Mouse (Mus musculus) midbrain, embryonic 11.5 days (tissue): ENCODE measurements around the gene Slc6a11. TPM values are rescaled to one million over a fixed set of nuclear protein-coding genes. Genes with fewer than 3 reads are reported as not detected.
A peak's percentile ranks its signal among the peaks of the same experiment; 100 is the strongest.

Source experiments
- ATAC-seq: fragments of 200-750 bp; cut with Nextera tagmentation; 2 replicates; pipeline ENCODE4 v1.8.0; 2017; ENCODE audit warnings: moderate TSS enrichment, moderate library complexity; ENCODE audit not compliant: low FRiP score
- DNase-seq: peaks from one replicate; pipeline ENCODE4 v3.0.0; 2015; ENCODE audit warnings: low spot score; ENCODE audit errors: missing footprints
- H3K27ac ChIP-seq: fragments of 300-500 bp; sonication (generic); 2 replicates; pipeline ENCODE4 v1.5.1; 2014; ENCODE audit warnings: low read depth, low read length
- H3K27me3 ChIP-seq: fragments of 300-500 bp; sonication (generic); 2 replicates; pipeline ENCODE4 v1.6.1; 2014; ENCODE audit warnings: mild to moderate bottlenecking, low read length, moderate library complexity, mixed read lengths; ENCODE audit not compliant: control insufficient read depth, insufficient read depth
- H3K36me3 ChIP-seq: fragments of 300-500 bp; sonication (generic); 2 replicates; pipeline ENCODE4 v1.6.1; 2014; ENCODE audit warnings: mild to moderate bottlenecking, low read length, moderate library complexity, mixed read lengths; ENCODE audit not compliant: control insufficient read depth, insufficient read depth
- H3K4me1 ChIP-seq: fragments of 300-500 bp; sonication (generic); 2 replicates; pipeline ENCODE4 v1.6.1; 2014; ENCODE audit warnings: low read length; ENCODE audit not compliant: control insufficient read depth, insufficient read depth
- H3K4me2 ChIP-seq: fragments of 300-500 bp; sonication (generic); 2 replicates; pipeline ENCODE4 v1.6.1; 2014; ENCODE audit warnings: mild to moderate bottlenecking, moderate library complexity
- H3K4me3 ChIP-seq: fragments of 300-500 bp; sonication (generic); 2 replicates; pipeline ENCODE4 v1.5.1; 2014; ENCODE audit warnings: low read depth, low read length
- H3K9ac ChIP-seq: fragments of 300-500 bp; sonication (generic); 2 replicates; pipeline ENCODE4 v1.6.1; 2014; ENCODE audit warnings: low read length
- H3K9me3 ChIP-seq: fragments of 300-500 bp; sonication (generic); 2 replicates; pipeline ENCODE4 v1.6.1; 2016; ENCODE audit warnings: low read length; ENCODE audit not compliant: control insufficient read depth
- WGBS: fragments of 180-500 bp; shearing (Covaris S2); extraction: QIAGEN DNeasy Blood & Tissue Kit; methylation state at CpG from one replicate; pipeline ENCODE4 v1.1.7; 2014; 5-methylcytosine and 5-hydroxymethylcytosine counted together
- polyA plus RNA-seq: library from polyadenylated mRNA; unstranded; fragments of >200 nt; fragmentation: Nextera tagmentation; extraction: Ambion mirVana; gene quantifications from 2 replicates; pipeline ENCODE4 v1.2.1, GENCODE M21; 2014

Slc6a11 gene
- polyA plus RNA-seq, 1 experiment from 2014 or later: 0.89 TPM

- H3K9ac ChIP-seq: no peak overlapping the region
- H3K36me3 ChIP-seq: no peaks in the 10 kb centered on the region
- H3K9me3 ChIP-seq: no peaks in the 10 kb centered on the region
- H3K27me3 ChIP-seq: peaks cover 9% of the 10 kb centered on the region; the same call in 1 of the 2 replicates
- 85% methylated on average over 7 of the region's 7 CpGs for WGBS
- DNase-seq: no peak
- H3K4me3 ChIP-seq: no peak overlapping the region
- no peak overlapping the region for H3K4me2 ChIP-seq
- H3K4me1 ChIP-seq: no peaks in the 10 kb centered on the region
- no peak for ATAC-seq
- no peak overlapping the region for H3K27ac ChIP-seq
These were observed 27.8 kb downstream of the Slc6a11 start for GRCm38 (mm10) chr6:114158811-114159210.

GRCm38 (mm10) chr6:114160732-114161131 lies 29.7 kb downstream of the Slc6a11 start:
- Histone ChIP-seq H3K9ac (no peak overlapping the region), H3K9me3 (no peaks in the 10 kb centered on the region), H3K4me3 (no peak overlapping the region), H3K27me3 (peaks cover 11% of the 10 kb centered on the region; the same call in 1 of the 2 replicates), H3K4me1 (no peaks in the 10 kb centered on the region), H3K36me3 (no peaks in the 10 kb centered on the region), H3K27ac (no peak overlapping the region), H3K4me2 (no peak overlapping the region)
- DNase-seq (no peak), ATAC-seq (no peak)
- WGBS: 79% methylated on average over 8 of the region's 8 CpGs

GRCm38 (mm10) chr6:114174052-114174397 lies 43.0 kb downstream of the Slc6a11 start:
- ATAC-seq: peak; percentile 61; the same call in 1 of the 2 replicates
- Histone ChIP-seq H3K36me3 (no peaks in the 10 kb centered on the region), H3K9ac (no peak overlapping the region), H3K4me3 (no peak overlapping the region), H3K4me2 (peak overlapping the region; percentile 30; the same call in 1 of the 2 replicates), H3K4me1 (peaks cover 17% of the 10 kb centered on the region), H3K27ac (no peak overlapping the region), H3K27me3 (peaks cover 74% of the 10 kb centered on the region), H3K9me3 (no peaks in the 10 kb centered on the region)
- DNase-seq: no peak
- WGBS: 1% methylated on average over 8 of the region's 8 CpGs

- H3K4me3 ChIP-seq: no peak overlapping the region
These were observed 43.5 kb downstream of the Slc6a11 start for GRCm38 (mm10) chr6:114174398-114175140.

GRCm38 (mm10) chr6:114178141-114178540 lies 47.1 kb downstream of the Slc6a11 start:
- Histone ChIP-seq H3K27me3 (peaks cover 88% of the 10 kb centered on the region), H3K4me3 (no peak overlapping the region), H3K27ac (no peak overlapping the region), H3K9me3 (no peaks in the 10 kb centered on the region), H3K4me1 (peaks cover 19% of the 10 kb centered on the region), H3K4me2 (no peak overlapping the region), H3K36me3 (no peaks in the 10 kb centered on the region), H3K9ac (no peak overlapping the region)
- DNase-seq: peak; percentile 51
- no peak for ATAC-seq
- WGBS: 80% methylated on average over 3 of the region's 3 CpGs

More at GRCm38 (mm10) chr6:114174398-114175140, 43.5 kb downstream of the Slc6a11 start:
- DNase-seq (peak; percentile 91), ATAC-seq (peak; percentile 48; the same call in 1 of the 2 replicates)
- Histone ChIP-seq H3K36me3 (no peaks in the 10 kb centered on the region), H3K4me1 (peaks cover 17% of the 10 kb centered on the region), H3K4me2 (peak overlapping the region; percentile 30; the same call in 1 of the 2 replicates), H3K9ac (no peak overlapping the region), H3K27ac (no peak overlapping the region), H3K9me3 (no peaks in the 10 kb centered on the region), H3K27me3 (peaks cover 76% of the 10 kb centered on the region)
- WGBS: 3% methylated on average over 9 of the region's 9 CpGs

- H3K27ac ChIP-seq: no peak overlapping the region
- no peaks in the 10 kb centered on the region for H3K36me3 ChIP-seq
- no peaks in the 10 kb centered on the region for H3K9me3 ChIP-seq
- H3K4me3 ChIP-seq: no peak overlapping the region
- ATAC-seq: peak; percentile 86
- 21% methylated on average over 7 of the region's 7 CpGs for WGBS
- peak; percentile 92 for DNase-seq
- no peak overlapping the region for H3K4me2 ChIP-seq
- no peak overlapping the region for H3K9ac ChIP-seq
- H3K4me1 ChIP-seq: 0 out of 2 replicates have a peak, but pooled peaks cover 2% of the 10 kb centered on the region
- H3K27me3 ChIP-seq: peaks cover 87% of the 10 kb centered on the region
These were observed 51.5 kb downstream of the Slc6a11 start for GRCm38 (mm10) chr6:114182366-114183179.

GRCm38 (mm10) chr6:114187121-114187520 lies 56.1 kb downstream of the Slc6a11 start:
- no peak for ATAC-seq
- Histone ChIP-seq H3K4me1 (0 out of 2 replicates have a peak, but pooled peaks cover 2% of the 10 kb centered on the region), H3K36me3 (no peaks in the 10 kb centered on the region), H3K4me3 (no peak overlapping the region), H3K4me2 (no peak overlapping the region), H3K27ac (no peak overlapping the region), H3K9me3 (no peaks in the 10 kb centered on the region; the same call in 1 of the 2 replicates), H3K27me3 (peaks cover 88% of the 10 kb centered on the region), H3K9ac (no peak overlapping the region)
- DNase-seq: no peak
- 61% methylated on average over 4 of the region's 4 CpGs for WGBS

- H3K36me3 ChIP-seq: no peaks in the 10 kb centered on the region
- no peak overlapping the region for H3K27ac ChIP-seq
- ATAC-seq: no peak
- H3K4me2 ChIP-seq: no peak overlapping the region
- H3K9ac ChIP-seq: no peak overlapping the region
- H3K9me3 ChIP-seq: no peaks in the 10 kb centered on the region; the same call in 1 of the 2 replicates
- H3K4me1 ChIP-seq: no peaks in the 10 kb centered on the region
- peaks cover 96% of the 10 kb centered on the region for H3K27me3 ChIP-seq
- DNase-seq: no peak
- no peak overlapping the region for H3K4me3 ChIP-seq
- 76% methylated on average over 8 of the region's 8 CpGs for WGBS
These were observed 57.8 kb downstream of the Slc6a11 start for GRCm38 (mm10) chr6:114188869-114189268.

GRCm38 (mm10) chr6:114195998-114196397 lies 65.0 kb downstream of the Slc6a11 start:
- Histone ChIP-seq H3K27me3 (peaks cover 77% of the 10 kb centered on the region), H3K9me3 (no peaks in the 10 kb centered on the region; the same call in 1 of the 2 replicates)

More at GRCm38 (mm10) chr6:114195998-114196397, 65.0 kb downstream of the Slc6a11 start:
- Histone ChIP-seq H3K9ac (no peak overlapping the region), H3K36me3 (no peaks in the 10 kb centered on the region), H3K4me3 (no peak overlapping the region), H3K27ac (no peak overlapping the region), H3K4me1 (no peaks in the 10 kb centered on the region), H3K4me2 (no peak overlapping the region)
- DNase-seq (peak; percentile 37), ATAC-seq (no peak)
